ENCODE assay signal across 11 mouse cellular contexts in genomic region chr12:70706806-70707628, GRCm38 (mm10).
DNase-seq lines count a peak whose midpoint lies in the region; ATAC-seq and TF ChIP-seq lines count a peak whose summit lies in the region.
"Had no signal": no experiment of that assay in that cellular context is flagged by ENCODE, and none has a peak within 500 bp of the region (broad histone marks: within the 10 kb centered on the region; RNA-seq: fewer than 3 reads in every experiment).

No protein-coding gene starts in this region.

- H3K4me3 ChIP-seq in heart, adult 2 months: no peak overlapping the region
- H3K4me3 ChIP-seq in liver, embryonic 13.5 days (replicated peaks): no peak overlapping the region

- H3K36me3 ChIP-seq in heart, adult 2 months (ENCODE audit: control insufficient read depth, insufficient read depth, low read length): no peaks in the 10 kb centered on the region
- no peaks in the 10 kb centered on the region for H3K36me3 ChIP-seq in liver, embryonic 13.5 days

- no peak for TF ChIP-seq CTCF in heart, adult 2 months (IDR thresholded peaks at IDR 0.05)

- peaks cover 7% of the 10 kb centered on the region for H3K4me1 ChIP-seq in heart, adult 2 months (ENCODE audit: control insufficient read depth, insufficient read depth, low read length)
- H3K4me1 ChIP-seq in liver, embryonic 13.5 days (replicated peaks): peaks cover 7% of the 10 kb centered on the region; the same call in 1 of the 2 replicates

- no peak for TF ChIP-seq EP300 in heart, adult 2 months (IDR thresholded peaks at IDR 0.05; ENCODE audit: insufficient read depth, low read depth, low read length)

- DNase-seq in heart, adult 2 months: no peak
- no peak for DNase-seq in heart, adult 9 months (ENCODE audit: low spot score in 2 of 2)
- DNase-seq in urinary bladder, adult 18-20 months (ENCODE audit: low spot score in 2 of 2): peak; percentile 53 to 63
- no peak for DNase-seq in urinary bladder, postnatal 10 days (ENCODE audit: low spot score)
- no peak for DNase-seq in liver, embryonic 13.5 days
- peak; percentile 51 to 56 for DNase-seq in urinary bladder, postnatal 36 days (ENCODE audit: low spot score in 2 of 2)
- DNase-seq in adrenal gland, postnatal 36 days: no peak
- DNase-seq: cerebellum, adult 11 months; kidney, adult 18-20 months had no signal

- intact Hi-C loops in heart, adult 2 months (cut with DNase I): no loop called here

- no peak overlapping the region for H3K4me2 ChIP-seq in liver, embryonic 13.5 days

- no peaks in the 10 kb centered on the region for H3K9me3 ChIP-seq in liver, embryonic 13.5 days (replicated peaks)

- H3K9ac ChIP-seq in heart, adult 2 months (ENCODE audit: low read depth, low read length): no peak overlapping the region
- no peak overlapping the region for H3K9ac ChIP-seq in liver, embryonic 13.5 days

- peak overlapping the region; percentile 27; the same call in 1 of the 2 replicates for H3K27ac ChIP-seq in heart, adult 2 months
- peak overlapping the region; percentile 6 for H3K27ac ChIP-seq in liver, embryonic 13.5 days

- no peak for TF ChIP-seq POLR2A in heart, adult 2 months (IDR thresholded peaks at IDR 0.05; ENCODE audit: insufficient read depth, low read depth, low read length)

- WGBS in heart, adult 2 months: 75% methylated on average over 11 of the region's 11 CpGs
- 62% methylated on average over 11 of the region's 11 CpGs for WGBS in liver, embryonic 13.5 days (ENCODE audit: insufficient replicate concordance)

- H3K27me3 ChIP-seq in heart, adult 2 months (ENCODE audit: control insufficient read depth, insufficient read depth, low read length): no peaks in the 10 kb centered on the region
- no peaks in the 10 kb centered on the region for H3K27me3 ChIP-seq in liver, embryonic 13.5 days

- H3K79me2 ChIP-seq in heart, adult 2 months (replicated peaks; ENCODE audit: control insufficient read depth, insufficient read depth, low read length): no peaks in the 10 kb centered on the region

- ATAC-seq in liver, embryonic 13.5 days (ENCODE audit: low read depth): 0 out of 2 replicates have a peak, but pooled peaks have one; percentile 34
- ATAC-seq in megakaryocyte progenitor cell, adult 5-6 weeks (replicated peaks; ENCODE audit: poor library complexity): no peak
- ATAC-seq: midbrain, embryonic 16.5 days had no signal

Comparison
In these comparisons a context has a peak if more than half of its experiments do, and no peak if none do; other contexts are left out.
1. DNase-seq: peak in urinary bladder, adult 18-20 months (2 of 2) and urinary bladder, postnatal 36 days (2 of 2); none in heart, adult 2 months (0 of 2), heart, adult 9 months (0 of 2), urinary bladder, postnatal 10 days (single experiment), liver, embryonic 13.5 days (single experiment) and adrenal gland, postnatal 36 days (0 of 2).